35 mouse cellular contexts compared by ENCODE assay signal in genomic region chr2:73231081-73231480, GRCm38 (mm10). TPM values are rescaled to one million over a fixed set of nuclear protein-coding genes. Genes with fewer than 3 reads are reported as not detected.
"Had no signal": no experiment of that assay in that cellular context is flagged by ENCODE, and none has a peak within 500 bp of the region (broad histone marks: within the 10 kb centered on the region; RNA-seq: fewer than 3 reads in every experiment).

No protein-coding gene starts in this region.

- ATAC-seq: liver, embryonic 12.5 days; liver, postnatal 0 days; lung, postnatal 0 days; midbrain, embryonic 13.5 days; midbrain, embryonic 15.5 days; midbrain, embryonic 16.5 days had no signal

- H3K4me2 ChIP-seq: limb, embryonic 12.5 days; limb, embryonic 13.5 days; limb, embryonic 15.5 days; liver, embryonic 11.5 days; liver, embryonic 12.5 days; liver, embryonic 13.5 days; liver, embryonic 15.5 days; lung, embryonic 14.5 days; lung, embryonic 15.5 days; midbrain, embryonic 11.5 days; midbrain, embryonic 12.5 days; midbrain, embryonic 13.5 days; midbrain, embryonic 15.5 days; neural tube, embryonic 12.5 days; neural tube, embryonic 13.5 days had no signal

- H3K36me3 ChIP-seq: limb, embryonic 10.5 days; limb, embryonic 12.5 days; limb, embryonic 13.5 days; limb, embryonic 15.5 days; liver, embryonic 12.5 days; liver, embryonic 13.5 days; liver, embryonic 15.5 days; lung, embryonic 15.5 days; midbrain, embryonic 12.5 days; midbrain, embryonic 13.5 days; midbrain, embryonic 15.5 days; neural tube, embryonic 12.5 days; neural tube, embryonic 13.5 days had no signal

- H3K9me3 ChIP-seq: limb, embryonic 10.5 days; limb, embryonic 12.5 days; limb, embryonic 13.5 days; limb, embryonic 15.5 days; liver, embryonic 12.5 days; liver, embryonic 13.5 days; liver, embryonic 15.5 days; lung, embryonic 15.5 days; midbrain, embryonic 12.5 days; midbrain, embryonic 13.5 days; midbrain, embryonic 15.5 days; neural tube, embryonic 12.5 days; neural tube, embryonic 13.5 days had no signal

- DNase-seq: left cerebral cortex, postnatal 4 days; liver; liver, embryonic 13.5 days; liver, postnatal 0 days; lung, adult 18-20 months; lung, embryonic 14.5 days; lung, postnatal 10 days; lung, postnatal 14 days had no signal

- H3K27ac ChIP-seq: left cerebral cortex, adult 2 months; limb, embryonic 10.5 days; limb, embryonic 12.5 days; limb, embryonic 13.5 days; limb, embryonic 15.5 days; liver, embryonic 12.5 days; liver, embryonic 13.5 days; liver, embryonic 14.5 days; liver, embryonic 15.5 days; lung, embryonic 15.5 days; macrophage; midbrain, embryonic 12.5 days; midbrain, embryonic 13.5 days; midbrain, embryonic 15.5 days; neural tube, embryonic 12.5 days; neural tube, embryonic 13.5 days had no signal

- H3K9ac ChIP-seq: limb, embryonic 12.5 days; limb, embryonic 13.5 days; limb, embryonic 15.5 days; liver, embryonic 12.5 days; liver, embryonic 13.5 days; liver, embryonic 14.5 days; liver, embryonic 15.5 days; liver, postnatal 0 days; lung, embryonic 14.5 days; lung, embryonic 15.5 days; midbrain, embryonic 12.5 days; midbrain, embryonic 13.5 days; midbrain, embryonic 15.5 days; neural tube, embryonic 12.5 days; neural tube, embryonic 13.5 days had no signal

- H3K4me3 ChIP-seq: left cerebral cortex, adult 2 months; limb, embryonic 10.5 days; limb, embryonic 12.5 days; limb, embryonic 13.5 days; limb, embryonic 15.5 days; liver, embryonic 12.5 days; liver, embryonic 13.5 days; liver, embryonic 15.5 days; lung, embryonic 15.5 days; megakaryocyte, embryonic 14.5 days; midbrain, embryonic 12.5 days; midbrain, embryonic 13.5 days; midbrain, embryonic 15.5 days; myocyte; neural tube, embryonic 12.5 days; neural tube, embryonic 13.5 days had no signal

- H3K27me3 ChIP-seq: limb, embryonic 12.5 days; limb, embryonic 13.5 days; limb, embryonic 15.5 days; liver, embryonic 12.5 days; liver, embryonic 15.5 days; lung, embryonic 15.5 days; midbrain, embryonic 13.5 days; midbrain, embryonic 15.5 days; neural tube, embryonic 12.5 days; neural tube, embryonic 13.5 days had no signal

- H3K4me1 ChIP-seq: limb, embryonic 10.5 days; limb, embryonic 15.5 days; liver, embryonic 12.5 days; liver, embryonic 13.5 days; liver, embryonic 15.5 days; lung, embryonic 15.5 days; midbrain, embryonic 12.5 days; midbrain, embryonic 13.5 days; midbrain, embryonic 15.5 days; neural tube, embryonic 12.5 days; neural tube, embryonic 13.5 days had no signal

RNA-seq across cellular contexts. Expression of gene Sp9, which starts 40.6 kb away (rescaled TPM):
- total RNA-seq: liver, adult 2 months; megakaryocyte progenitor cell, adult 5-6 weeks; megakaryocyte, adult 5-6 weeks; monocyte, adult 5-6 weeks had no signal
- polyA plus RNA-seq: liver, adult 2 months; liver, embryonic 12.5 days; liver, embryonic 13.5 days; liver, embryonic 15.5 days; liver, embryonic 16.5 days; liver, postnatal 0 days; lung, embryonic 14.5 days; lung, embryonic 15.5 days; lung, embryonic 16.5 days; lung, postnatal 0 days had no signal
